In the genomic region with DNA sequence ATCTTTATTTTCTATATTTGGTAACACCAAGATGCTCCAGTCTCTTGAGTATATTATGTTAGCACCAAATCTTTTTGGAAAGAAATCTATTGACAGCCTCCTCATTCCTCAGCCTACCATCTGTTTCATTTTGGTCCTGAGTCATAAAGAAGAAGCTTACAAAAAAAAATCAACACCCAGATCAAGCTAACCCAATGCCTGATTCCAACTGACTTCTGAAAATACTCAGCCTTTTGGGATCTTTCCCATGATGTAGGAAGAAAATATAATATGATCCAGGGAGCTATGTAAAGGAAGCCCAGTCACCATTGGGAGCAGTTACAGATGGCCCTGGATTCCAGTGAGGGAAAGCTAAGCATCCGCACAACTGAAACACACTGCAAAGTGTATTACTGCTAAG, we compare ENCODE assay signal across 22 mouse cellular contexts.
A peak's percentile ranks its signal among the peaks of the same experiment; 100 is the strongest.
DNase-seq lines count a peak whose midpoint lies in the region; ATAC-seq lines count a peak whose summit lies in the region.
"Had no signal": no experiment of that assay in that cellular context is flagged by ENCODE, and none has a peak within 500 bp of the region (broad histone marks: within the 10 kb centered on the region; RNA-seq: fewer than 3 reads in every experiment).

No protein-coding gene starts in this region.

- H3K4me3 ChIP-seq in forebrain, embryonic 15.5 days: no peak overlapping the region
- no peak overlapping the region for H3K4me3 ChIP-seq in forebrain, embryonic 11.5 days (ENCODE audit: low read depth, low read length)
- H3K4me3 ChIP-seq in forebrain, embryonic 16.5 days (replicated peaks; ENCODE audit: low read length): no peak overlapping the region
- H3K4me3 ChIP-seq: embryonic facial prominence, embryonic 10.5 days; layer of hippocampus, adult 2 months; limb, embryonic 13.5 days; liver, embryonic 13.5 days had no signal

- ATAC-seq in forebrain, embryonic 15.5 days (replicated peaks): peak; percentile 75
- no peak for ATAC-seq in forebrain, embryonic 11.5 days (replicated peaks; ENCODE audit: low FRiP score)
- ATAC-seq in forebrain, embryonic 16.5 days: peak; percentile 89

- no peaks in the 10 kb centered on the region for H3K36me3 ChIP-seq in forebrain, embryonic 15.5 days
- no peaks in the 10 kb centered on the region for H3K36me3 ChIP-seq in forebrain, embryonic 11.5 days (ENCODE audit: control insufficient read depth, insufficient read depth, low read length)
- H3K36me3 ChIP-seq in forebrain, embryonic 16.5 days (ENCODE audit: control insufficient read depth, insufficient read depth): no peaks in the 10 kb centered on the region
- H3K36me3 ChIP-seq: embryonic facial prominence, embryonic 10.5 days; limb, embryonic 13.5 days; liver, embryonic 13.5 days had no signal

- no peak for DNase-seq in forebrain, embryonic 11.5 days (ENCODE audit: low spot score)
- peak; percentile 16 for DNase-seq in left cerebral cortex, adult 11 months (ENCODE audit: low spot score)
- no peak for DNase-seq in left cerebral cortex, postnatal 4 days
- DNase-seq in left cerebral cortex, postnatal 36 days (ENCODE audit: low spot score in 2 of 2): peak; percentile 5 to 10
- DNase-seq in heart, adult 9 months (ENCODE audit: low spot score in 2 of 2): no peak
- DNase-seq: adrenal gland, postnatal 14 days; gastrocnemius, postnatal 36 days; heart, postnatal 10 days; kidney, adult 11 months; liver, embryonic 13.5 days; lung, embryonic 14.5 days; lung, postnatal 36 days; spleen, adult 18-20 months; thymus, adult 18-20 months had no signal

- intact Hi-C loops in left cerebral cortex, postnatal 4 days (cut with DNase I): no loop called here
- intact Hi-C loops in left cerebral cortex, postnatal 36 days (cut with DNase I): loop anchor here (5.0 kb wide), 1 partner anchor 183 kb away; no protein-coding TSS in a partner anchor

- H3K27ac ChIP-seq in forebrain, embryonic 15.5 days (replicated peaks): no peak overlapping the region
- H3K27ac ChIP-seq in forebrain, embryonic 11.5 days (ENCODE audit: low read depth, low read length): no peak overlapping the region
- no peak overlapping the region for H3K27ac ChIP-seq in forebrain, embryonic 16.5 days (ENCODE audit: low read length)
- H3K27ac ChIP-seq: embryonic facial prominence, embryonic 10.5 days; kidney, postnatal 0 days; limb, embryonic 13.5 days; liver, embryonic 13.5 days had no signal

- no peaks in the 10 kb centered on the region for H3K4me1 ChIP-seq in forebrain, embryonic 15.5 days
- no peaks in the 10 kb centered on the region for H3K4me1 ChIP-seq in forebrain, embryonic 11.5 days (replicated peaks; ENCODE audit: control insufficient read depth, insufficient read depth, low read length)
- H3K4me1 ChIP-seq in forebrain, embryonic 16.5 days (replicated peaks; ENCODE audit: control insufficient read depth, insufficient read depth, low read length): no peaks in the 10 kb centered on the region
- H3K4me1 ChIP-seq: embryonic facial prominence, embryonic 10.5 days; limb, embryonic 13.5 days; liver, embryonic 13.5 days had no signal

- no peaks in the 10 kb centered on the region for H3K9me3 ChIP-seq in forebrain, embryonic 15.5 days
- H3K9me3 ChIP-seq in forebrain, embryonic 11.5 days (ENCODE audit: control insufficient read depth, low read length): no peaks in the 10 kb centered on the region
- no peaks in the 10 kb centered on the region for H3K9me3 ChIP-seq in forebrain, embryonic 16.5 days (ENCODE audit: control insufficient read depth, low read length)
- H3K9me3 ChIP-seq: embryonic facial prominence, embryonic 10.5 days; limb, embryonic 13.5 days; liver, embryonic 13.5 days had no signal

- no peaks in the 10 kb centered on the region for H3K27me3 ChIP-seq in forebrain, embryonic 15.5 days
- no peaks in the 10 kb centered on the region for H3K27me3 ChIP-seq in forebrain, embryonic 11.5 days (ENCODE audit: control insufficient read depth, insufficient read depth, low read length)
- no peaks in the 10 kb centered on the region for H3K27me3 ChIP-seq in forebrain, embryonic 16.5 days (replicated peaks; ENCODE audit: control insufficient read depth, insufficient read depth, low read length)
- H3K27me3 ChIP-seq: CH12.LX; limb, embryonic 13.5 days; liver, embryonic 13.5 days had no signal

- no peak overlapping the region for H3K9ac ChIP-seq in forebrain, embryonic 15.5 days (replicated peaks)
- H3K9ac ChIP-seq in forebrain, embryonic 11.5 days (ENCODE audit: low read length): no peak overlapping the region
- no peak overlapping the region for H3K9ac ChIP-seq in forebrain, embryonic 16.5 days (replicated peaks; ENCODE audit: low read depth, low read length)
- H3K9ac ChIP-seq: limb, embryonic 13.5 days; liver, embryonic 13.5 days; lung, embryonic 14.5 days had no signal

- WGBS in forebrain, embryonic 15.5 days: 77% methylated on average over 1 of the region's 1 CpGs
- WGBS in forebrain, embryonic 11.5 days: 94% methylated on average over 1 of the region's 1 CpGs
- 79% methylated on average over 1 of the region's 1 CpGs for WGBS in forebrain, embryonic 16.5 days

- no peak overlapping the region for H3K4me2 ChIP-seq in forebrain, embryonic 15.5 days (replicated peaks)
- no peak overlapping the region for H3K4me2 ChIP-seq in forebrain, embryonic 11.5 days (ENCODE audit: low read depth, low read length, severe bottlenecking)
- H3K4me2 ChIP-seq in forebrain, embryonic 16.5 days (ENCODE audit: low read length): no peak overlapping the region
- H3K4me2 ChIP-seq: heart, embryonic 11.5 days; limb, embryonic 13.5 days; liver, embryonic 13.5 days; lung, embryonic 14.5 days had no signal

Comparison
In these comparisons a context has a peak if more than half of its experiments do, and no peak if none do; other contexts are left out.
1. DNase-seq: peak in left cerebral cortex, adult 11 months (single experiment) and left cerebral cortex, postnatal 36 days (2 of 2); none in forebrain, embryonic 11.5 days (single experiment), left cerebral cortex, postnatal 4 days (single experiment) and heart, adult 9 months (0 of 2).